Mouse (Mus musculus): Measurements from ENCODE around the gene Map3k6.

GRCm38 (mm10) chr4:133299701-133300100 lies 59.1 kb downstream of the Map3k6 start:
- no peak for TF ChIP-seq POLR2A (IDR thresholded peaks at IDR 0.05; ENCODE audit: borderline replicate concordance, extremely low read depth, low read depth, low read length)
- TF ChIP-seq CTCF (IDR thresholded peaks at IDR 0.05; ENCODE audit: insufficient read depth, low read length): no peak

All from lung, adult 2 months (tissue).